Mouse (Mus musculus) spleen, adult 2 months (tissue): ENCODE measurements around the gene Vmn1r232.

Experiments
- CTCF ChIP-seq: fragments of 200-500 bp; IDR thresholded peaks from 2 replicates; pipeline ENCODE4 v1.5.1; 2011; ENCODE audit warnings: mild to moderate bottlenecking, inconsistent platforms; ENCODE audit not compliant: insufficient read depth, insufficient read length, insufficient replicate concordance; ENCODE audit errors: extremely low read depth
- POLR2A ChIP-seq: fragments of 200-500 bp; IDR thresholded peaks from 2 replicates; pipeline ENCODE4 v1.6.1; 2011; ENCODE audit warnings: low read depth, low read length, inconsistent platforms

GRCm38 (mm10) chr17:20960386-20960785 is 40.9 kb upstream of the Vmn1r232 start:
- TF ChIP-seq CTCF (no peak), POLR2A (no peak)
